8 mouse cellular contexts compared by ENCODE assay signal in the genomic region with DNA sequence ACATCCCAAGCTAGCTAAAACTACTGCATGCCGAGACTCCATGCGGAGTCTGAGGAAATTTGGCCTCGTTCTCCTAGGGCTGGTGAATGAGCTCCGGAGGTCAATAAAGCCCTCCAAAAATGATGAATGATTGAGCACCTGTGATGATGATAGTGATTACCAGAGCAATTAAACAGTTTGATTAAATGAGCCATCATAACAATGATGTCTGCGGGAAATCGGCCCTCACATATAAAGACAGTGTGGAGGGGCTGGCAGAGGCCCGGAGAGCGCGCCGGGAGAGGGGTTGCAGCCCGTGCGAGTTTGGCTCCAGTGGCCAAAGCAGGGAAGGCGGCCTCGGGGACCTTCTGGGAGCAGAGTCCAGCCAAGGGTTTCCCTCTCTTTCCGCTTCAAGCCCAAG. TPM values are rescaled to one million over a fixed set of nuclear protein-coding genes. Genes with fewer than 3 reads are reported as not detected.
A peak's percentile ranks its signal among the peaks of the same experiment; 100 is the strongest.
DNase-seq lines count a peak whose midpoint lies in the region; ATAC-seq and TF ChIP-seq lines count a peak whose summit lies in the region.

No protein-coding gene starts in this region.

- peak overlapping the region; percentile 67 for H3K4me3 ChIP-seq in lung, embryonic 15.5 days
- H3K4me3 ChIP-seq in forebrain, postnatal 0 days (ENCODE audit: low read depth, low read length): peak overlapping the region; percentile 70
- H3K4me3 ChIP-seq in limb, embryonic 14.5 days (replicated peaks; ENCODE audit: low read length): peak overlapping the region; percentile 42
- peak overlapping the region; percentile 61 for H3K4me3 ChIP-seq in neural tube, embryonic 15.5 days (replicated peaks)

- DNase-seq in lung, adult 18-20 months: no peak
- DNase-seq in forebrain, postnatal 0 days: peak; percentile 64
- DNase-seq in limb, embryonic 14.5 days (ENCODE audit: low spot score): no peak
- DNase-seq in ovary, adult 18-20 months (ENCODE audit: low spot score): no peak
- DNase-seq in ovary, postnatal 36 days (ENCODE audit: low spot score): no peak
- DNase-seq in thymus, postnatal 14 days: no peak

- peaks cover 13% of the 10 kb centered on the region for H3K4me1 ChIP-seq in lung, embryonic 15.5 days
- H3K4me1 ChIP-seq in forebrain, postnatal 0 days (ENCODE audit: insufficient read depth): no peaks in the 10 kb centered on the region
- H3K4me1 ChIP-seq in limb, embryonic 14.5 days (ENCODE audit: control insufficient read depth, insufficient read depth, low read length): peaks cover 9% of the 10 kb centered on the region; the same call in 1 of the 2 replicates
- H3K4me1 ChIP-seq in neural tube, embryonic 15.5 days: peaks cover 39% of the 10 kb centered on the region

- peaks cover 28% of the 10 kb centered on the region for H3K27me3 ChIP-seq in lung, embryonic 15.5 days
- H3K27me3 ChIP-seq in forebrain, postnatal 0 days (ENCODE audit: insufficient read depth, low read length): no peaks in the 10 kb centered on the region
- H3K27me3 ChIP-seq in limb, embryonic 14.5 days (ENCODE audit: control insufficient read depth, insufficient read depth, low read length): peaks cover 74% of the 10 kb centered on the region
- 0 out of 2 replicates have a peak, but pooled peaks cover 2% of the 10 kb centered on the region for H3K27me3 ChIP-seq in neural tube, embryonic 15.5 days (replicated peaks)

- peak overlapping the region; percentile 41 for H3K9ac ChIP-seq in lung, embryonic 15.5 days
- peak overlapping the region; percentile 77 for H3K9ac ChIP-seq in forebrain, postnatal 0 days
- H3K9ac ChIP-seq in limb, embryonic 14.5 days (ENCODE audit: low read depth, low read length, severe bottlenecking): peak overlapping the region; percentile 12; the same call in 1 of the 2 replicates
- H3K9ac ChIP-seq in neural tube, embryonic 15.5 days (replicated peaks): peak overlapping the region; percentile 59

- H3K9me3 ChIP-seq in lung, embryonic 15.5 days: no peaks in the 10 kb centered on the region
- no peaks in the 10 kb centered on the region for H3K9me3 ChIP-seq in forebrain, postnatal 0 days (ENCODE audit: low read length)
- H3K9me3 ChIP-seq in limb, embryonic 14.5 days (ENCODE audit: control insufficient read depth, low read length): no peaks in the 10 kb centered on the region
- no peaks in the 10 kb centered on the region for H3K9me3 ChIP-seq in neural tube, embryonic 15.5 days (replicated peaks)

- WGBS in lung, embryonic 15.5 days: 4% methylated on average over 15 of the region's 15 CpGs
- 2% methylated on average over 15 of the region's 15 CpGs for WGBS in forebrain, postnatal 0 days
- 2% methylated on average over 15 of the region's 15 CpGs for WGBS in limb, embryonic 14.5 days
- 2% methylated on average over 15 of the region's 15 CpGs for WGBS in neural tube, embryonic 15.5 days

- H3K27ac ChIP-seq in lung, embryonic 15.5 days: peak overlapping the region; percentile 57
- H3K27ac ChIP-seq in forebrain, postnatal 0 days (ENCODE audit: low read depth, low read length): peak overlapping the region; percentile 96
- H3K27ac ChIP-seq in limb, embryonic 14.5 days (replicated peaks; ENCODE audit: low read depth, low read length): no peak overlapping the region
- H3K27ac ChIP-seq in neural tube, embryonic 15.5 days (replicated peaks): peak overlapping the region; percentile 94

- no peaks in the 10 kb centered on the region for H3K36me3 ChIP-seq in lung, embryonic 15.5 days
- no peaks in the 10 kb centered on the region for H3K36me3 ChIP-seq in forebrain, postnatal 0 days (ENCODE audit: insufficient read depth)
- H3K36me3 ChIP-seq in limb, embryonic 14.5 days (ENCODE audit: control insufficient read depth, insufficient read depth, low read length): no peaks in the 10 kb centered on the region
- no peaks in the 10 kb centered on the region for H3K36me3 ChIP-seq in neural tube, embryonic 15.5 days

- no peak for ATAC-seq in lung, embryonic 15.5 days (ENCODE audit: borderline replicate concordance, extremely low read depth, low FRiP score, low TSS enrichment)
- ATAC-seq in forebrain, postnatal 0 days: no peak
- no peak for ATAC-seq in limb, embryonic 14.5 days (ENCODE audit: low FRiP score, low read depth)
- no peak for ATAC-seq in neural tube, embryonic 15.5 days (ENCODE audit: low FRiP score)

- H3K4me2 ChIP-seq in lung, embryonic 15.5 days: peak overlapping the region; percentile 79
- peak overlapping the region; percentile 61 for H3K4me2 ChIP-seq in forebrain, postnatal 0 days (ENCODE audit: low read depth)
- peak overlapping the region; percentile 81 for H3K4me2 ChIP-seq in limb, embryonic 14.5 days (replicated peaks; ENCODE audit: low read depth, low read length, severe bottlenecking)
- H3K4me2 ChIP-seq in neural tube, embryonic 15.5 days: peak overlapping the region; percentile 81

- no peak for TF ChIP-seq POLR2A in limb, embryonic 14.5 days (IDR thresholded peaks at IDR 0.05; ENCODE audit: borderline replicate concordance, extremely low read depth, insufficient read depth, insufficient read length)

- no peak for TF ChIP-seq CTCF in forebrain, postnatal 0 days (IDR thresholded peaks at IDR 0.05; ENCODE audit: low read depth)

RNA-seq across cellular contexts. Expression of a gene that starts 2.1 kb away (rescaled TPM):
- polyA plus RNA-seq in lung, embryonic 15.5 days (2015; fragmentation: Nextera tagmentation; extraction: Ambion mirVana): 24.4 and 25.8 TPM in 2 replicates
- 204 and 227 TPM in 2 replicates for total RNA-seq in forebrain, postnatal 0 days (2014; rRNA removed)
- polyA plus RNA-seq in forebrain, postnatal 0 days (2015; fragmentation: Nextera tagmentation; extraction: Ambion mirVana): 85.5 and 106 TPM in 2 replicates
- polyA plus RNA-seq in limb, embryonic 14.5 days (2012; rRNA removed): 16.2 and 26.2 TPM in 2 replicates
- polyA plus RNA-seq in limb, embryonic 14.5 days (2014; fragmentation: Nextera tagmentation; extraction: Ambion mirVana): 17.3 and 17.9 TPM in 2 replicates
- 74.4 and 95.5 TPM in 2 replicates for polyA plus RNA-seq in neural tube, embryonic 15.5 days (2015; fragmentation: Nextera tagmentation; extraction: Ambion mirVana)

Comparison
In these comparisons a context has a peak if more than half of its experiments do, and no peak if none do; other contexts are left out.
1. H3K9ac ChIP-seq: peak in every context shown above with its lines; median percentile 77 in forebrain, postnatal 0 days; 59 in neural tube, embryonic 15.5 days; 41 in lung, embryonic 15.5 days; 12 in limb, embryonic 14.5 days.